Mouse (Mus musculus) lung, adult 2 months (tissue): Measurements from ENCODE around the gene Sdsl. TPM values are rescaled to one million over a fixed set of nuclear protein-coding genes. Genes with fewer than 3 reads are reported as not detected.
A peak's percentile ranks its signal among the peaks of the same experiment; 100 is the strongest.

Source experiments
- DNase-seq: peaks from one replicate; pipeline ENCODE4 v3.0.0; 2022
- H3K4me1 ChIP-seq: fragments of 200-500 bp; 2 replicates; pipeline ENCODE4 v1.6.1; 2011; ENCODE audit warnings: low read length; ENCODE audit not compliant: control insufficient read depth, insufficient read depth
- H3K4me3 ChIP-seq: fragments of 200-500 bp; replicated peaks from 2 replicates; pipeline ENCODE3; 2011; ENCODE audit warnings: low read depth, mild to moderate bottlenecking, control low read depth, low read length; ENCODE audit errors: extremely low read depth
- CTCF ChIP-seq: fragments of 200-500 bp; IDR thresholded peaks from 2 replicates; pipeline ENCODE4 v1.5.1; 2011; ENCODE audit warnings: mild to moderate bottlenecking, low read length, control low read depth; ENCODE audit not compliant: insufficient read depth
- POLR2A ChIP-seq: fragments of 200-500 bp; IDR thresholded peaks from 2 replicates; pipeline ENCODE4 v1.6.1; 2011; ENCODE audit warnings: low read depth, mild to moderate bottlenecking, control low read depth, low read length, borderline replicate concordance; ENCODE audit errors: extremely low read depth
- WGBS: fragments of 180-500 bp; shearing (Covaris S2); methylation state at CpG from one replicate; pipeline ENCODE4 v1.1.7; 2018; 5-methylcytosine and 5-hydroxymethylcytosine counted together
- polyA plus RNA-seq: library from polyadenylated mRNA; depleted of rRNA; stranded (reverse); fragments of >200 nt; gene quantifications from 2 replicates; pipeline ENCODE4 v1.2.3, GENCODE M21; 2012

The Sdsl gene
- polyA plus RNA-seq, 1 experiment, result 2.1 TPM

- no peak for DNase-seq
- TF ChIP-seq POLR2A (no peak), CTCF (no peak)
- Histone ChIP-seq H3K4me3 (no peak overlapping the region), H3K4me1 (no peaks in the 10 kb centered on the region)
- whole genome bisulfite sequencing, result 86% methylated on average over 5 of the region's 5 CpGs
Measured at GRCm38 (mm10) chr5:120477993-120478392, 5.4 kb upstream of the Sdsl start.

- no peak for TF ChIP-seq POLR2A
- TF ChIP-seq CTCF, result no peak
- no peak within 1 kb of the TSS for H3K4me3 ChIP-seq
- DNase-seq, result no peak
- WGBS, result 16% methylated on average over 13 of the region's 13 CpGs
- H3K4me1 ChIP-seq, result no peaks in the 10 kb centered on the region
Measured at GRCm38 (mm10) chr5:120476296-120476695, 3.7 kb upstream of the Sdsl start, which contains the start of gene Sds. Sds (plus strand) TSS chr5:120476526.

DNA sequence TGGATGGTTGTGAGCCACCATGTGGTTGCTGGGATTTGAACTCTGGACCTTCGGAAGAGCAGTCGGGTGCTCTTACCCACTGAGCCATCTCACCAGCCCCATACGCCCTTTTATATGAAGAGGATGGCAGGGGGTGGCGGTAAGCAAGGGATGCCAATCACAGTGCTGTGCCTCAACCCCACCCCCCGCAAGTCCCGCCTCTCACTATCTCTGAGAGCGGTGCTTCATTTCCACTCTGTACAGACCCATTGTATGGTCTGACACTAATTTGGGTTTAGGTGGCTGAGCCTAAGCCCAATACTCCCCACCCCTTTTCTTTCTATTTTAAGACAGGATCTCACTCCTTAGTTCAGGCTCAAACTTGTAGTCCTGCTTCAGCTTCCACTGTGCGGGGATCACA lies 3.3 kb upstream of the Sdsl start:
- WGBS, result 55% methylated on average over 8 of the region's 8 CpGs
- TF ChIP-seq POLR2A, result no peak
- no peak for TF ChIP-seq CTCF
- DNase-seq, result no peak
- Histone ChIP-seq H3K4me1 (no peaks in the 10 kb centered on the region), H3K4me3 (no peak overlapping the region)

DNA sequence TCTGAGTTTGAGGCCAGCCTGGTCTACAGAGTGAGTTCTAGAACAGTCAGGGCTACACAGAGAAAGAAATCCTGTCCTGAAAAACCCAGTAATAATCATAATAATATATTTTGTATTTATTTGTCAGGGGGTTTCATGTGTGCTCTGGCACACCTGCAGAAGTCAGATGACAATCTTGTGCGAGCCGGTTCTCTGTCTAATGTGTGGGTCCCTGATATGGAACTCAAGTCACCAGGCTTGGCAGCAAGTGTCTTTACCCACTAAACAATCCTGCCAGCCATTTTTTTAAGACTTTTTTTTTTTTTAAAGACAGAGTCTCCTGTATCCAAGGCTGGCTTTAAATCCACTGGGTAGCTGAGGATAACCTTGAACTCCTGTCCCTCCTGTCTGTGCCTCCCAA lies 751 bp upstream of the Sdsl start:
- no peak for DNase-seq
- H3K4me3 ChIP-seq, result no peak overlapping the region
- TF ChIP-seq POLR2A (no peak), CTCF (no peak)
- H3K4me1 ChIP-seq, result no peaks in the 10 kb centered on the region
- 90% methylated on average over 2 of the region's 2 CpGs for WGBS

- TF ChIP-seq POLR2A, result no peak
- no peak for TF ChIP-seq CTCF
- H3K4me1 ChIP-seq, result no peaks in the 10 kb centered on the region
- no peak for DNase-seq
- no peak overlapping the region for H3K4me3 ChIP-seq
- WGBS, result 40% methylated on average over 4 of the region's 4 CpGs
Measured at GRCm38 (mm10) chr5:120471538-120471937, 1.1 kb downstream of the Sdsl start.

DNA sequence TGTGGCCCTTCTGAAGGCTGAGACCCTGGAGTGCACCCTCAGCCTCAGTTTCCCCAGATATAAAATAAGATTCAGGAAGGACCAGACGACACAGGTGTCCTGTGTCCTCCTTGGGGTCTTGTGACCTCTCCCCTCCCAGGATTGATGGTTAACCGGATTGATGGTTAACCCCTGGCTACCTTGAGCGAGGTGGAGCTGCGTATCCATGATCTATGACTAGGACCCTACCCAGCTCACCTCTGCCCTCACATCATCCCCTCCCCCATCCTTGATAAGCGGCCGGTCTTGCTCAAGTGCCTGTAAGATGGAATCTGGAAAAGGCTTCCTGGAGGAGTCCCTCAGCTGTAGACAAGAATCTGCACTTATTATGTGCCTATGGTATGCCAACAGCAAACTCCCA lies 3.8 kb downstream of the Sdsl start:
- WGBS, result 74% methylated on average over 6 of the region's 6 CpGs
- H3K4me1 ChIP-seq, result no peaks in the 10 kb centered on the region

DNA sequence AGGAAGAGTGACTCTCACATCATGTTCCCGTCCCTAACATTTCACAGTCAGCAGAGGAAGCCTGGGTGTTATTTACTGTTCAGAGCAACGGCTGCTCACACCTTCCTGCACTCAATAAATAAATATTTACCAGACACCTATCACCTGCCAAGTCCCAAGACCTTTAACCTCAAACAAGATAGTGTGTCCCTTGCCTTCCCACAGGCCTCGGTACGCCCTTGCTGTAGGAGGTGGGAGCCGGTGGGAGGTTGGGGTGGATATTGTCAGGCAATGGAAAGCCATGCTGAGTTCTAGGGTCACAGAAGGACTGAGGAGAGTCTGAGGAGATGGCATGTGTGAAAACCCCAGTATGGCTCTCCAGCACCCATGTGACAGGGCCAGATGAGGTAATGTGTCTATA lies 4.3 kb downstream of the Sdsl start:
- Histone ChIP-seq H3K4me1 (no peaks in the 10 kb centered on the region), H3K4me3 (no peak overlapping the region)
- TF ChIP-seq CTCF (no peak), POLR2A (no peak)
- WGBS, result 52% methylated on average over 5 of the region's 5 CpGs
- DNase-seq, result no peak

More for the DNA sequence above, 3.8 kb downstream of the Sdsl start:
- DNase-seq, result no peak
- TF ChIP-seq CTCF (no peak), POLR2A (no peak)
- no peak overlapping the region for H3K4me3 ChIP-seq

DNA sequence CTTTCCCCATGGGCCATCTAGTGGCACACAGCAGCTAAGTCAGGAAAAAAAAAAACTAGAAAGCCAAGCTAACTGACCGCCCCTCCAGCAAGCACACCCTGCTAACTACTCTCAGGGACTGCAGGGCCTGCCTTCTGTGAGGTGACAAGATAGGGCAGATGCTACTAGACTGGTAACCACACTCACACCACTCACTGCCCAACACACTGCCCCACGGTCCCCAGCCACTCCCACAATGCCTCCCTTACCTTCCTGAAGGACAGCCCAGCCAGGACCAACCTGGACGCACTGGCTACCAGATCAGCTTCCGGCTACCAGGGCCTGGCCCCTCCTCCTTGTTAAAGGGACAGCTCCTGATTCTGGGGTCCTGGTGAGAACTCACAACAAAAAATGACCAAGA lies 5.6 kb downstream of the Sdsl start:
- TF ChIP-seq POLR2A (no peak), CTCF (no peak)
- H3K4me1 ChIP-seq, result no peaks in the 10 kb centered on the region
- DNase-seq, result no peak
- WGBS, result 26% methylated on average over 4 of the region's 4 CpGs
- H3K4me3 ChIP-seq, result no peak overlapping the region

DNA sequence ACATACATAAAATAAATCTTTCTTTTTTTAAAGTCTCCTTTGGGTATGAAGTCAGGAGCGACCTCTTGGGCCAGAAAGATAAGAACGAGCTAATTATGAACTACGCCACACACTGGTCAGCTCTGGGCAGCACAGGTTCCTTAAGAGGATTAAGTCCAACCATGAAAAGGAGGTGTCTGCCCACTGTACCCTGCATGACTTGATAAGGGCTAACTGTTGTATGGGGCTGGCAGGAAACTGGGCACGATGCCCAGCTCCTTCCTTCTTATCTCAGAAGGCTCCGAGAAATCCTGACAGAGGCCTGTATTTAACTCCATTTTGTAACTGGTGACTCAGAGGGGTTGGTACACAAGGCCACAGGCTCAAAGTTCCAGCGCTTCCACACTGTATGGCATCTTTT lies 6.8 kb downstream of the Sdsl start:
- Histone ChIP-seq H3K4me1 (no peaks in the 10 kb centered on the region), H3K4me3 (no peak overlapping the region)
- no peak for DNase-seq
- TF ChIP-seq POLR2A, result no peak
- TF ChIP-seq CTCF, result no peak
- WGBS, result 43% methylated on average over 6 of the region's 6 CpGs

DNA sequence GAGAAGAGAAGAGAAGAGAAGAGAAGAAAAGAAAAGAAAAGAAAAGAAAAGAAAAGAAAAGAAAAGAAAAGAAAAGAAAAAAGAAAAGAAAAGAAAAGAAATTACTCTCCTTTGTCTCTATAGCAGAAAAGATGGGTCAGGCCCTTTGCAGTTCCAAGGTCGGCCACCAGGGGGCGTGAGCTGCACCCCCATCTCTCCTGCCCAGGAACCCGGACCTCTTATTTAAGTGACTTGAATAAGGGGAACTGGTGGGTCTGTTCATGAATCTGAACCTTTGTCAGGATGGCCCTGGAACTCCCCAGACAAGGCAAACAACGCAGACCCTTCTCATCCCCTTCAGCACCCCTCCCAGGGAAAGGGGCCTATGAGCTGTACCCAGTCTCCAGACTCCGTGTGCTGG lies 7.5 kb downstream of the Sdsl start:
- no peak overlapping the region for H3K4me3 ChIP-seq
- 34% methylated on average over 5 of the region's 5 CpGs for WGBS
- DNase-seq, result peak; percentile 17
- H3K4me1 ChIP-seq, result no peaks in the 10 kb centered on the region
- peak; percentile 47 for TF ChIP-seq CTCF
- TF ChIP-seq POLR2A, result no peak

DNA sequence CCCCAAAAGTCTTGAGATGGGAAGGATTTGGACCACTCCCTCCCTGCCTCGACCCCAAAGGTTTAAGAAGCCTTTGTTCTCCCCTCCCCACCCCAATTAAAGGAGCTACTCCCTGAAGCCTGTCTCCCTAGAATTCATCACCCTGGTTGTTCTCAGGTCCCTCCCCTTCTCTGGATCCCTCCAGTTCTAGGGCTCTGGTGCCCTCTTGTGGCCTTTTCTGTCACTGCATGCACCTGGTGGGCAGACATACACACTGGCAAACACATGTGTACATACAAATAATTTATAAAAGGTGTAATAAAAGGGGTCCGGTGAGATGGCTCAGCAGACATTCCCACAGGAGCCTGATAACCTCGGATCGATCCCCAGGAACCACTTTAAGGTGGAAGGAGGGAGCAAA lies 8.3 kb downstream of the Sdsl start:
- TF ChIP-seq POLR2A, result no peak
- no peak overlapping the region for H3K4me3 ChIP-seq
- WGBS, result 82% methylated on average over 4 of the region's 4 CpGs
- no peak for DNase-seq
- H3K4me1 ChIP-seq, result no peaks in the 10 kb centered on the region

- DNase-seq, result no peak
- no peaks in the 10 kb centered on the region for H3K4me1 ChIP-seq
- no peak overlapping the region for H3K4me3 ChIP-seq
- TF ChIP-seq CTCF (no peak), POLR2A (no peak)
- WGBS, result 72% methylated on average over 15 of the region's 15 CpGs
Measured at GRCm38 (mm10) chr5:120461902-120462301, 10.7 kb downstream of the Sdsl start.
